Mouse (Mus musculus) R1 (cell line): ENCODE results near the gene Ndfip2.

Source experiments
- DNase-seq: peaks from one replicate; pipeline ENCODE4 v3.0.0-alpha.2; 2018; ENCODE audit warnings: low read depth, low spot score

The Ndfip2 gene

DNA sequence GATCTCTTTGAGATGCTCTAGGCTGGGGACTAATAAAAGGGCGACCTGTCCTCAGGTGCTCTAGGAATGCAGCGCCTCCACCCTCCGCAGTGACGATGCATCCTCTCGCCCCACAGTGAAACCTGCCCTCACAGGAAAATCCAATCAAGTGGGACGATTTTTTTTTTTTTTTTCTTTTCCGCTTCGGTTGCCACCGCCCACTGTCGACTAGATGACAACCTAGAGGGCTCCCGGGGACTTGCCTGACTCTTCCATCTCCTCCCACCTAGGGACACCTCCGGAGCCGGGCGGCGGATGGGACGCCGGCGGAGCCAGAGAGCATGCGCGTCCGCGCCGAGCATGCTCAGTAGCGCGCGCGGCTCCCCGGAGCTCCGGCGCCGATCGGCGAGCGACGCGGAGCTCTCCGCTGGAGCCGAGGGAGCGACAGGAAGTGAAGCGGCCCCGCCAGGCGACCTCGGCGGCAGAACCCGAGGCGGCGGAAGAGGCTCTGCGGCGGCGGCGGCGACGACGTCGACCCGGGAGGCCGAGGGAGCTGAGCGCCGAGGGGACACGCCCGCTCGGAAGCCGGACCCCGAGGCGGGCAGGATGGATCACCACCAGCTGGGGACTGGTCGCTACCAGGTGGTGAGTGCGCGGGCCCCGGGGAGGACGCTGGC lies at the start of gene Ndfip2:
TSS of gene Ndfip2 (plus strand) at position 195 of the 656 bp plus-strand sequence.
- DNase-seq: peak; percentile 89

DNA sequence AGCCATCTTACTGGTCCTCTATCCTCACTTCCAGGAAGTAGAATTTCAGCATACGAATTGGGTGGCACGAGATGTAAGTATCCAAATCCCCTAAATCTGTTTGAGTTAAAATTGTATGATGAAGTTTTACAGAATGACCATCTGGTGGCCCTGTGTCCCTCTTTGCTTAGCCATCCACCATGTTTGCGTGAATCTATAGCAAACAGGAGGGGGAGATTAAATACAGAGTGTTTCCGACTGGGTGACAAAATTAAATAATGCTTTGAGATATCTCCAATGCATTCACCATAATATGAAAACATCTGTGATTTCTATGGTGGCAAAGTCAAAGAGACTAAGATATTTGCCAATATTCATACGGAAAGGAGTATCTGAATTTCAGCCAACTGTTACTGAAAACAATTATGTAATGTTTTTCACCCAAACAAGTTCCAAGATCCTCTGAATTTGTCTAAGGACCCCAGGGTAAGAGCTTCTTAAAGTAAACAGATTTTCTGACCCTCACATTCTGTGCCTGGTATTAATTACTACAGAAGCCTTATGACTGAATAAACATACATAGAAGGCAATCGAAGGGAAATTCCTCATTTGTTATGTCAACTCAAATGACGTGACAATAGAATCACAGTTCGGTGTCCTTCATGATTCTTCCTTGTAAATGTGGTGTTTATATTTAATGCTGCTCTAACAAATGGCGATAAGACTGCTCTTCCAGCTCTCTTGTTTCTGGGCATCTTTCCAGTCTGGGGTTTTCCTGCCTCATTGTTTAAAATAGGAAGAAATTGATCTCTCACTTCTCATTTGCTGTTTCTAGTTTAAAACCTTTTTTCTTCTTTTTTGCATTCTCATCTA lies 38.6 kb upstream of the Ndfip2 start:
- DNase-seq: no peak

DNA sequence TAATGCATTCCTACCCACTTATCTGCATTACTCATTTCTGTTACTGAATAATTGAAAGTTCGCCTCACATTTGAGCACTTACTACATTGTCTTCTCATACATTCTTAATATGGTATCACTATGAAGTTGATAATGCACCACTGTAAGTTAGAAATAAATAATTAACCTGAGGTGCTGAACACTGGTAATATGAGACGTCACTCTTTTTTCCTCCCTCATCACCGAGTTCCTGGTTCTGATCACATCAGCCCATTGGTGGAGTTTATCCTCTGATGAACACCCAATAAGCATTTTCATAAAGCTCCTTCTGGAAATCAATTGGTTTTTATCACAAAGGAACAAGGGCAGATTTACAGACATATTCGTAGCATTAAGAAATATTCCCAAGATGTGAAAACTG lies 36.1 kb upstream of the Ndfip2 start:
- no peak for DNase-seq

DNA sequence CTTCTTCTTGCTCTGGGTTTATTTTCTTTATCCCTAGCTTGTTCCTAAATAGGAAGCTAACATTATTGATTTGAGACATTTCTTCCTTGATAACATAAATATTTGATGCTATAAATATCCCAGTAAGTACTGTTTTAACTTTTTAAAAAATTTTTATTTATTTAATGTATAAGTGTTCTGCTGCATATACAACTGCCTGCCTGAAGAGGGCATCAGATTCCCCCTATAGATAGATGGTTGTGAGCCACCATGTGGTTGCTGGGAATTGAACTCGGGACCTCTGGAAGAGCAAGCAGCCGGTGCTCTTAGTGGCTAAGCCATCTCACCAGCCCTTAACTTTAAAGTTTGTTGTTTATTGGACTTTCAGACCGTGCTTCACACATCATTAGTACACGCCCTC lies 32.6 kb upstream of the Ndfip2 start:
- peak; percentile 6 for DNase-seq

DNA sequence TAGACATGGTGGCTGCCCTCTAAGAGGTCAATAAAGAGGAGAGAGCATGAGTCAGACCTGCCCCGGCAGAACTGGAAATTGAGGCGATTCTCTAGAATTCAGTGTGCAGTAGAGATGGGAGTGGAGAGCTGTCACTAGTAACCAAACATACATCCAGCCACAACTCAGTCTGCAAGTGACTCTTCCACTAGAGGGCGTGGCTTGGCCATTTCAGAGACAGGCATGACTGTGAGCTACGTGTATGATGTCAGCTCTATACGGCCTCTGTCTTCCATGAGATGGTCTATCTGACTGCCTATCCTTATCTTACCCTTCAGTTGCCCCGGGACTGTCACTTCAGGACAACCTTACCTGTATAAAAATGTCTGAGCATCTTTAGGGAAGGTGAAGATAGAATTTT lies 26.0 kb upstream of the Ndfip2 start:
- DNase-seq: peak; percentile 64

DNA sequence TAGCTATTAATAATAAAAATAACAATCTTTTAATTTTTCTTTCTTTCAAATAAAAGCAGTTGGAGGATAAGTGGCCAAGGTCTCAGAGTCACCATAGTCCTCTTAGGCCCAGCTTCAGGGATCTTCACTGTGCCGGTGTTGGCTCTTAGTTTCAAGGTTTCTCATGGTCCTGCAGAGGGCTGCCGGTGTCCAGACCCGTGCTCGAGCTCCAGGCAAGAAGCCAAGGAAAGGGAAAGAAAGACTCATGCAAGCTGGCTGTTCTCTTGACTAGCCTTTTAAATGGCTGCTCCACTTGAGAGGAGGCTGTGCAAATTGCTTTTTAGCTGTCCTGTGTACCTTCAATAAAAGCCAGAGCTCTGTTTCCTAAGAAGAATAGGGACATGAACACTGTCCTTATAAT lies 21.8 kb upstream of the Ndfip2 start:
- DNase-seq: no peak

DNA sequence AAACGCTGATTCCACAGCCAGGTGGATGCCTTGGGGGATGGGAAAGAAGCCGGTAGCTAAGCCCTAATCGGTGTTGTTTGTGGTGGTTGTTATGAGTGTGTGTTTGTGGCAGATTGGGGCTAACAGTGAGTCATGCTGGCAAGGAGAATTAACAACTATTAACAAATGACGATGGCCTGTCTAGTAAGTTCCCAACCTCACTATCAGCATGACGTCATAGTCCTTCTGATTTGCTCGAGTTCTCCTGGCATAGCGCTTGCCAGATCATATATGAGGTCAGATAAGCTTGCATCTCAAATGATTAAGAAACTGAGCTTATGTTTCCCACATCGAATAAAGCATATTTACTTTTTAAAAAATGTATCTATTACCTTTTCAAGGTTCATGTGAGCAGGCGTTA lies 20.6 kb upstream of the Ndfip2 start:
- no peak for DNase-seq

DNA sequence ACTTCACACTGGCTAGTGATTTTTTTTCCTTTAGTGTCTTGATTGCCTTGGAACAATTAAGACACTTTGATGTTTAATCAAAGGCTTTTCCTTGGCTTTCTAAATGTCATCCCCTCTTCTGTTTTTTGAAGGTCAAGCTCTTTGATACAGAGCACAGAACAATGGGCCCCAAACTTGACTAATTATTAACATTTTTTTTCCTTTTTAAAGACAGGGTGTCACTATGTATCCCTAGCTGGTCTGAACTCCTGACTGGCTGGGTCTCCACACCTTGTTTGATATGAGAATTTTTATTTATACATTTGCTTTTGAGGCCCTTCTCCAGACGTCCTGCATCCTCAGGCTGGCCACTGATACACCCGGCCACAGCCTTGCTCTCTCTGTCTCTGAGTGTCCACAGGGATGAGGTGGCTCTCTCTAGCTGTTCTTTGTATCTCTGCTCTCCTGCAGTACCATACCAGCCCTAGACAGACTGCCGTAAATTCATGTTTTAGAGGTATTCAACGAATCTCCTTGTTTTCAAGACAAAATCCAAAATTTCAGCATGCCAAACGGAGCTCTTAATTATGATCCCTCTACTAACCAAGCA lies 19.8 kb upstream of the Ndfip2 start:
- no peak for DNase-seq

DNA sequence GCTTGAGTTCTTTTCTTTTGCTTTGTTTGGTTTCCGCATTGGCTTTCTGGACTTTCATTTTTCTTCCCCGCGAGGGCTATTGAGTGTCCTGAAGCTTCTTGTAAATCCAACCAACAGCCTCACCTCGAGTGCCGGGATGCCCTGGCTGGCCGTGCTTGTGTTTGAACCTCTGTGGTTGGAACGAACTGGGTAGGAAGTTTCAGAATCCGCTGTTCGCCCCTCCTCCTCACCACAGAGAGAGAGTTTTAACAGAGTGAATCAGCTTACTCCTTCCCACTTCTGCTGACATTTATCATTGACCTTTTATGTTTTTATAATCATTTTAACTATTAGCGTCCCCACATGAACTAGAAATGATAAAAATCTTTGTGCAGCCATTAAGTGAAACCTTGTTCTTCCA lies 18.3 kb upstream of the Ndfip2 start:
- no peak for DNase-seq

DNA sequence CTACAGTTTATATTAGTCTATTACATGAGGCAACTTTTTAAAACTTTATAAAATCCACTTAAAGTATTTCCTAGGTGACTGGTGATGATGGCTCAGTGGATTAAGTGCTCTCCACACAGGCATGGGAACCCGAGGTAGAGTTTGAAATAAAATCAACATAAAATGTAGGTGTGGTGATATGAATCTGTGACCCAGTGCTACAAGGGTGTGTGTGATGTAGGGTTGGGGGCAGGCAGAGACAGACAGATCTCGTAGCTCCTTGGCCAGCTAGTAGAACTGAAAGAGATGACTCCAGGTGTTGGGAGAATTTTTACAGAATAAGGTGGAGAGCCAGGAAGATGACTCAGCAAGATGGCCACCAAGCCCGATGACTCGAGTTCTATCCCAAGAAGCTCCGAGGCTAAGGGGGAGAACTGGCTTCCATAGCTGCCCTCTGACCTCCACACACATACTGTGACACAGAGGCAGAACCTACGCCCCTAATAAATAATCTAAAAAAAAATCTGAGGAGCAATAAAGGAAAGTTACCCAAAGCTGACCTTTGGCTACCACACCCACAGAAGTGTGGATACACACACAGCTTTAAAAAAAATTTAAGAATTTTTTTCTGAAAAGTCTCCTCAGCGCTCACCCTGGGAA lies 14.4 kb upstream of the Ndfip2 start:
- no peak for DNase-seq

DNA sequence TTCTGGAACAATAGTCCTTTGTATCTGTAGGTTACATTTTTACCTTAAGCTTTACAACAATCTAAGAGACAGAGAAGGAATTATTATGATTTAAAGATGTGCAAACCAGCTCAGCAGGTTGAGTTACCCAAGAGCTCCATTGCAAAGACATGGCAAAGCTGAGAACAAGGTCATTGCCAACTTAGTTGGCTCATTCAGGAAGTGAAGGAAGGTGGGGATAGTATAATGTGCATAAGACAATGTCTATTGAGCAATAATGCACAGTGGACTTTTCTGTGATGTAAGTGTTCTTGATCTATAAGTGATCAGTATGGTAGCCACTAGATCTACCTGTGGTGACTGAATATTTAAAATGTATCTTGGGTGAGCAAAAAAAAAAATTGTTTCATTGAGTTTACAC lies 7.3 kb upstream of the Ndfip2 start:
- no peak for DNase-seq

DNA sequence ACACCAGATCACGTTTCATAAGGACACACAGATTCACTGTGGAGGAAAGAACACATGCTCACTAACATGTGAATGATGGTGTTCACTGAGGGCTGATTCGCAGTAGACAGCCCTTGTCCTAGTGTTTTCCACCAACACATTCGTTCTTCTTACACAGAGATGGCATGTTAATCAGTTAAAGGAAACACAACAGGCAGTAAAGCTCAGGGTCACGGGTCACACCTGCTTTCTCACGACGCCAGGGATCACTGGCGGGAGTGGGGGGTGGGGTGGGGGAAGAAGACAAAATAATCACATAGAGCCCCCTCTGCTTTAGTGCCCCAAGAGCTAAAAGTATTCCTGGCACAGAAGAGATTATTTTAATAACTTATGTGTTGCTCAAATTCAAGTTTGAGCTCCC lies 5.1 kb upstream of the Ndfip2 start:
- DNase-seq: no peak

DNA sequence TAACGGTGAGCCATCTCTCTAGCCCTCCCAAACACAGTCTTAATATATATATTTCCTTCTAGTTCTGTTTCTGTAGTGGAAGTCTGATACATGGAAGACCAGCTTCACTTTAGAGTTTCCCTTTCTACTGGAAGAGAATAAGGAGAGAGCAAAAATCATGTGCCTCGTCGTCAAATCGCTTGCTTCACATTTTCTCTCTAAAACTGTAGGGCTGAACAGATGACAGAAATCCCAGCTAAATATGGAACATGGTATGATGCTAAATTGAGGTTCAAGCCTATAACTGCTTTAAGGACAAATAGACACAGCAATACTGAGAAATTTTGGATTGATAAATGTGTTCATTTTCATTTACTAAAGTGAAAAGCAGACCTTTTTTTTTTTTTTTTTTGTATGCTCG lies 4.0 kb upstream of the Ndfip2 start:
- DNase-seq: no peak

DNA sequence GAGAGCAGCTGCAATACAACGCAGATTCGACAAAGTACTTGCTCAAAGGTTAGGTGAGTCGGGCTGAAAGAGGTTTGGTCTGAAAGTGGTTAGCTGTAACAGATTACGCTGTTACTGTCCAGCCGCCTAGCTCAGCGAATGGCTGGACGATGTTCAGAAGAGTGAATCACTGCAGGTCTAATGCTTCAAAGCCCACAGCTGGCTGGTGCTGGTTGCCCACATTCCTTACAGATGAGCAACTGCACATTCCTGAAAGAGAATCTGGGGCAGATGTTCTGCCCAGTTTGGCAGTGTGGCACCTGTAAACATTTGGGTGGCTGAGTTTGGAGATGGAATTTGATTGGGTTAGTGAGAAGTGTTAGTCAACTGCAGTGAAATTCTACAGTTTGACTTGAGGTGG lies 2.8 kb upstream of the Ndfip2 start:
- peak; percentile 12 for DNase-seq

DNA sequence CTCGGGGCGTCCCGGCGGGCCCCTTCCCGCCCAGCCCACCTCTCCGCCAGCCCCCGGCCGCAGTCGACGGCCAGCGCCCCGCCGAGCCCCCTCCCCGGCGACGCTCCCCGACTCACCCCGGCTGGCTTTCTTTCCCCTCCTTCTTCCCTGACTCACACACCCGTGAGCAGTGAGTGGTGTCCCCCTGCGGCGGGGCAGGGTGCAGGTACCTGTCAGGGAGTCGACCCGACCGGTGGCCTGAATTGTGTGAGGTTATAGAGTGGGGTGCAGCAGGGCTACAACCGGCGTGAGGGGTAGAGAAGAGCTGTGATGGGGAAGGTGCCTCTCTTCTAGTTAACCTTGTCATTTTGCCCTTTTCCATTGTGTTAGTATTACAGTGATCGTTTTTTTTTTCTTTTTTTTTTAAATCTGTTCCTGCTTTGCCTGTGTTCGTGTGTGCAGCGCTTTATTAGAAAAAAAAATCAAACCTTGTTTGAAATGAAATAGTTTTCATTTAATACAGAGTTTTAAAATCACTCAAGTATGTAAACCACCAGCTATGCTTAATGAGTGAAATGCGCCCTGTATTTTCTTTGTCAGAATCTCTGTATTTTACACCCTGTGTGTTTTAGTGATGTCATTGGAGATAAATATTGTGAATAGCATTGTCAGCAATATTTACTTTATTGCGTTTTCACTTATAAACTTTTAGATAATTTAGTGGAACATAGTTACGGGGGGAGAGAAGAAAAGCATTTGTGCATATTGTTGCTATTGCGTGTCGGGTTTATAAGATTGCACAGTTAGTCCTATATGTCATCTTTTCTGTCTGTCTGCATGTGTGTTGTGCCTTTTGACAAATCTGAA lies 885 bp downstream of the Ndfip2 start:
- peak; percentile 60 for DNase-seq

DNA sequence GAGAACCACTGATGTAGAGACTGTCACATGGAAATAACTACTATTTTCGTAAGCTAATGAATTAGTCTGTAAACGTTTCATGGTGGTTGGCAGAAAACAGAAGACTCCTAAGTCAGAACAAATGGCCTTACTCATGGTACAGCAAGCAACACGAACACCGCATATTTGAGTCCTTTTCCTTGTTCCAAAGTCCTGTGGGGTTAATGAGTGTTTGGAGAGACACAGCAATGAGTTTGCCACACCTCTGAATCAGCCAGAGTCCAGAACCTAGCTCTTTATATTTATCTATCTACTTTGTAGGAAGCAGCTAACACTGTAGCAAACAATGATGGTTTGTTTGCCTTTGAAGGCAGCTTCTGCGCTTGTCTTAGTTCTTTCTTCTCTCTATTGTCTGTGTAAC lies 4.5 kb downstream of the Ndfip2 start:
- no peak for DNase-seq

DNA sequence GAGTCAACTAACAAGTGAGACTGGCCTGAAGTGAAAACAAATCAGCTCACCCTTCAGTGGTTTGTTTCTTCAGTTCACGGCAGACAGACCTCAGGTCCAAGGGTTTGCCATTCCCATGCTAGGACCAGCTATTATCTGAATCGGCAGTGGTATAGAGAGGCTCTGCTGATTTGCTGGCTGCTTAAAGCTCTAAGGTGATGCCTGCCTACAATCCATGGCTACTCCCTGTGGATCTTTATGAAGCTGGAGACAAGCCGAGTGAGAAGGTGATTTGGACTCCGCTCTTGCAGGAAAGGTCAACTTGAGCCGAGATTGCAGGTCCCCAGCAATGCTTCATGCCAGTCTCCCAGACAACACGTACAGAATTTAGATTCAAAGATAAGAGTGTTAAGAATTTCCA lies 8.7 kb downstream of the Ndfip2 start:
- no peak for DNase-seq

DNA sequence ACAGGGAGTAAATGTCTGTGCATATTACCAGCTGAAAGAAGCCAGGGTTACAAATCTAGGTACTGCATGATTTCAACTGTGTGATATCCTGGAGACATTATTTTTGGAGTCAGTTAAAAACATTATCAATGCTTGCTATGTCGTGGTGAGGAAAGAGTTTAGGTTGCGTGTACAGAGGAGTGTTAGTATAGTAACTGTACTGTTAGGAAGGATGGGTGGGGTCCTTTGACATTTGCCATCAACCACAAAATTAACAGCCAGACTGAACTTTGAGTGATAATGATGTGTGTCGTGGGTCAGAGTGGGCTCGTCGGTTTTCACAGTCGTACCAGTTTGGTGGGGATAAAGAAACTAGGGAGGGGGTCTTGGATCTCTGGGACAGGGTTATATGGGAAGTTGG lies 13.7 kb downstream of the Ndfip2 start:
- DNase-seq: no peak

DNA sequence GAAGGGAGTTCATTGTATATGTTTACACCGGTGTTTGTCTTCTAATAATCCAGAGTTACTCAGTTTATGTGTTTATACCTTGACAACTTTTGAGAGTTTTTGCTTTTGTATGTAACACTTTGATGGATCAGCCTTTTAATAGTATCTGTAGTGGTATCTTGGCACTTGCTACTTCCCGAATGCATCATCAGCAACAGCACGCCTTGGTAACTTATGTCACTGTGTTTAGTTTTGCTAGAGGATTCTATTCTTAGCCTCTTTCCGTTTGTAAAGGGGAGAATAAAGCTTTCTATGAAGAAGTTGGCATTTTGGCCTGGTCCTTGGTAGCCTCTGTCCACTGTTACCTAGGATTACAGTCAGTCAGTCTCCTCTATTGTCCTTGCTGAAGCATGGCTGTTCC lies 14.2 kb downstream of the Ndfip2 start:
- no peak for DNase-seq

DNA sequence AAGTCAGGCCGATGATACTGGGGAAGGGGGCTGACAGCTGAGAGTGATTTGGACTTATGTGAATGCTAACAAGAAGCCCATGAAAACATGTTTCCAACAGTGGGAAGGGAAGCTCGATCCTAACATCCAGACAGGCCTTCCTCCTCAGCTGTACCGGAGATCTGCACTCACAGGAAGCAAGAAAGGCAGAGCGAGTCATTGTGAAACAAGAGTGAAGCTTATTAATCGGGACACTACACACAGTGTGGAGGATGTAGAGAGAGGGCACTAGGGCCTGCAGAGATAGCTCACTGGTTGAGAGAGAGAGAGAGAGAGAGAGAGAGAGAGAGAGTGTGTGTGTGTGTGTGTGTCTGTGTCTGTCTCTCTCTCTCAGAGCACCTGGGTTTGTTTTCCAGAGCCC lies 16.8 kb downstream of the Ndfip2 start:
- no peak for DNase-seq

DNA sequence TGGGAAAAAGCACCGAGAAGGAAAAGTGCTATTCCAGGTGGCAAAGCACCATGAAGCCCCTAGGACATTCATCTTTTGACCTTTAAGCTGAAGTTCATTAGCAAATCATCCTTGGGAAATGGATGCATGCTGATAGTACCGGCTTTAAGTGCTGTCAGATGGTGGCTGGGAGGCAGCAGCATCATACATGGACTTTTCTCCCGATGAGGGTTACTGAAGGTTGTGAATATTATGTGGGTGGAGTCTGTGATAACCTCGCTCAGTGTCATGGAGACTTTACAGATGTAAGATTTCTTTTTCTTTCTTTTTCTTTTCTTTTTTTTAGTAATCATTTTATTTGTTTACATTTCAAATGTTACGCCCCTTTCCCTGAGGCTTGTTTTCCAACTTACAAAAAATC lies 18.9 kb downstream of the Ndfip2 start:
- DNase-seq: no peak

DNA sequence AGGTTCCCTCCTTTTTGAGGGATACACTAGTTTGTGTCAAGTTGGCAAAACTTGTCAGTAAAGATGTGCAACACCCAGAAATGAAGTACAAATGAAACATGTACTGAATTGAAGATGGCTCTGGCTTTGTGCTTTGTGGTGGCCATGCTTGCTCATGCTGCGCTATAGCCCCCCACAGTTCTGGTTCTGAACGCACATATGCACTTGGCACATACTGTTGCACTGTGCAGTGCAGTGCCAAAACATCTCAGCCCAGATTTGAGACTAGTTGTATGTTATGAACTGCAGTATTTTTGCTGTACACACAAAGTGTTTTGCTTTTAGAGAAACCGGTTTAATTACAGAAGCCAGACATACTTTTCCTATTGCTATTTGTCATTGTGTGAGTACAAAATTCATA lies 25.7 kb downstream of the Ndfip2 start:
- DNase-seq: no peak
